ENCODE assay signal across 20 mouse cellular contexts in genomic region chr9:57294905-57295304, GRCm38 (mm10). TPM values are rescaled to one million over a fixed set of nuclear protein-coding genes. Genes with fewer than 3 reads are reported as not detected.
"Had no signal": no experiment of that assay in that cellular context is flagged by ENCODE, and none has a peak within 500 bp of the region (broad histone marks: within the 10 kb centered on the region; RNA-seq: fewer than 3 reads in every experiment).

No protein-coding gene starts in this region.

- H3K9me3 ChIP-seq: lung, embryonic 15.5 days; megakaryocyte, embryonic 14.5 days; midbrain, embryonic 13.5 days; midbrain, embryonic 15.5 days; neural tube, embryonic 12.5 days; stomach, embryonic 15.5 days had no signal

- H3K36me3 ChIP-seq: lung, embryonic 15.5 days; midbrain, embryonic 13.5 days; midbrain, embryonic 15.5 days; neural tube, embryonic 12.5 days; stomach, embryonic 15.5 days had no signal

- H3K9ac ChIP-seq: lung, embryonic 15.5 days; midbrain, embryonic 13.5 days; midbrain, embryonic 15.5 days; neural tube, embryonic 12.5 days; stomach, embryonic 15.5 days had no signal

- H3K4me1 ChIP-seq: lung, embryonic 15.5 days; midbrain, embryonic 15.5 days had no signal

- H3K4me2 ChIP-seq: lung, embryonic 15.5 days; midbrain, embryonic 11.5 days; midbrain, embryonic 13.5 days; midbrain, embryonic 15.5 days; neural tube, embryonic 12.5 days; stomach, embryonic 15.5 days had no signal

- ATAC-seq: midbrain, embryonic 13.5 days; midbrain, embryonic 15.5 days had no signal

- H3K27me3 ChIP-seq: lung, embryonic 15.5 days; megakaryocyte, embryonic 14.5 days; midbrain, embryonic 13.5 days; midbrain, embryonic 15.5 days; neural tube, embryonic 12.5 days; stomach, embryonic 15.5 days had no signal

- H3K27ac ChIP-seq: lung, embryonic 15.5 days; macrophage; midbrain, embryonic 13.5 days; midbrain, embryonic 15.5 days; neural tube, embryonic 12.5 days; stomach, embryonic 15.5 days; stomach, postnatal 0 days had no signal

- H3K4me3 ChIP-seq: lung, embryonic 15.5 days; megakaryocyte, embryonic 14.5 days; midbrain, embryonic 13.5 days; midbrain, embryonic 15.5 days; neural tube, embryonic 12.5 days; stomach, embryonic 15.5 days had no signal

- DNase-seq: lung, adult 2 months; lung, postnatal 14 days; right cerebral cortex, postnatal 14 days; thymus, adult 2 months; thymus, postnatal 25 days; thymus, postnatal 4 days had no signal

RNA-seq across cellular contexts. Expression of gene Trcg1, which starts 58.5 kb away (rescaled TPM):
- polyA plus RNA-seq: lung, adult 2 months; lung, embryonic 15.5 days; lung, postnatal 0 days; macrophage; midbrain, embryonic 11.5 days; midbrain, embryonic 13.5 days; midbrain, embryonic 15.5 days; midbrain, postnatal 0 days; neural tube, embryonic 12.5 days; neural tube, embryonic 14.5 days; spleen, adult 2 months; stomach, postnatal 0 days; urinary bladder, adult 2 months had no signal
